Mouse (Mus musculus): ENCODE data around the gene Gal. TPM values are rescaled to one million over a fixed set of nuclear protein-coding genes. Genes with fewer than 3 reads are reported as not detected.

Gal gene
- polyA plus RNA-seq, 1 experiment from 2014 or later, result not detected

DNA sequence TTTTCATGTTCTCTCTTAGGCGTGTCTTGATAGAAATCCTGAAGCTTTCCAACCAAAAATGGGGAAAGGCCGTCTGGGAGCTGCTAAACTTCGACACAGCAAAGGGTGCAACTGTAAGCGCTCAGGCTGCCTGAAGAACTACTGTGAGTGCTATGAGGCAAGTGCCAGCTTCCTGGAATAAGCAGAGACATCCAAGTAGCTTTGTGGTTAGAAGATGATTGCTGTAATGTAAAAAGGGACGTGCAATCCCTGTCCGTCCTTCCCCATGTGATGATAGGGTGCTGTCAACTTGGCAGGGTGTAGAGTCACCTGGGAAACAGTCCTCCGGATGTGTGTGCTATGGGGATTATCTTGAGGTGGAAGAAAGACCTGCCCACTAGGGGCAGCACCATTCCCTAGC, 10.3 kb downstream of the Gal start:
- Histone ChIP-seq H3K27ac (ENCODE audit: low read depth) (no peak overlapping the region), H3K9me3 (ENCODE audit: low read length) (no peaks in the 10 kb centered on the region), H3K9ac (replicated peaks) (no peak overlapping the region), H3K4me2 (ENCODE audit: low read depth, low read length) (no peak overlapping the region), H3K4me1 (ENCODE audit: insufficient read depth) (no peaks in the 10 kb centered on the region), H3K36me3 (replicated peaks; ENCODE audit: insufficient read depth, low read length) (no peaks in the 10 kb centered on the region), H3K4me3 (ENCODE audit: low read depth, low read length) (no peak overlapping the region), H3K27me3 (ENCODE audit: insufficient read depth, low read length) (no peaks in the 10 kb centered on the region)
- 59% methylated on average over 7 of the region's 7 CpGs for WGBS (ENCODE audit: insufficient replicate concordance)
- ATAC-seq (no peak), DNase-seq (no peak)
- 0 out of 2 replicates have a peak, but pooled peaks have one; percentile 9 for TF ChIP-seq CTCF (IDR thresholded peaks at IDR 0.05; ENCODE audit: low read depth)
- no peak for TF ChIP-seq EP300 (IDR thresholded peaks at IDR 0.05; ENCODE audit: low read depth)

- H3K4me3 ChIP-seq (ENCODE audit: low read depth, low read length), result no peak overlapping the region
- no peaks in the 10 kb centered on the region for H3K27me3 ChIP-seq (ENCODE audit: insufficient read depth, low read length)
- no peak for TF ChIP-seq EP300 (IDR thresholded peaks at IDR 0.05; ENCODE audit: low read depth)
- TF ChIP-seq CTCF (IDR thresholded peaks at IDR 0.05; ENCODE audit: low read depth), result no peak
- H3K27ac ChIP-seq (ENCODE audit: low read depth), result no peak overlapping the region
- H3K9ac ChIP-seq (replicated peaks), result no peak overlapping the region
- no peak for DNase-seq
- no peaks in the 10 kb centered on the region for H3K9me3 ChIP-seq (ENCODE audit: low read length)
- ATAC-seq, result no peak
- no peak overlapping the region for H3K4me2 ChIP-seq (ENCODE audit: low read depth, low read length)
- 69% methylated on average over 6 of the region's 6 CpGs for WGBS (ENCODE audit: insufficient replicate concordance)
- H3K4me1 ChIP-seq (ENCODE audit: insufficient read depth), result no peaks in the 10 kb centered on the region
- no peaks in the 10 kb centered on the region for H3K36me3 ChIP-seq (replicated peaks; ENCODE audit: insufficient read depth, low read length)
Measured at GRCm38 (mm10) chr19:3402390-3402789, 12.0 kb downstream of the Gal start.

DNA sequence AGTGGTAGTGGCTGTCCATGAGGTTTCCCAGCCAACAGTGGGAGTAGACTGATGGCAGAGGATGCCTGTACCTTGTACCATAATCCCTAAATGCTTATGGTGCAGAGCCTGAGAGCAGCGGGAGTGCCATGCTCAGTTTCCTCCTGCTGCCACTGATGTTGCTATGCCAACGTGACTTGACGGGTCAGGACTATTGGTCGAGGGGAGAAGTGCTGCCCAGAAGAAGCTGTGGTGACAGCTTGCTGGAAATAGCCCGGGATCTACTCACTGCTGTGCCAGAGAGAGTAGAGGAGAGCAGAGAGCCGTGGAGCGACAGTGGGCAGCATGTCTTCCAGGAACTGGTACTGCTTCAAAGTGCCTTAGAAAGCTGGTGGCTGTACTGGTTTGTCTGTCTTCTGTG, 12.4 kb downstream of the Gal start:
- no peaks in the 10 kb centered on the region for H3K9me3 ChIP-seq (ENCODE audit: low read length)
- TF ChIP-seq EP300 (IDR thresholded peaks at IDR 0.05; ENCODE audit: low read depth) (no peak), CTCF (IDR thresholded peaks at IDR 0.05; ENCODE audit: low read depth) (no peak)
- 46% methylated on average over 7 of the region's 7 CpGs for WGBS (ENCODE audit: insufficient replicate concordance)
- DNase-seq (no peak), ATAC-seq (no peak)
- H3K4me3 ChIP-seq (ENCODE audit: low read depth, low read length), result no peak overlapping the region
- H3K9ac ChIP-seq (replicated peaks), result no peak overlapping the region
- H3K4me2 ChIP-seq (ENCODE audit: low read depth, low read length), result no peak overlapping the region
- H3K4me1 ChIP-seq (ENCODE audit: insufficient read depth), result no peaks in the 10 kb centered on the region
- no peaks in the 10 kb centered on the region for H3K36me3 ChIP-seq (replicated peaks; ENCODE audit: insufficient read depth, low read length)
- no peaks in the 10 kb centered on the region for H3K27me3 ChIP-seq (ENCODE audit: insufficient read depth, low read length)
- no peak overlapping the region for H3K27ac ChIP-seq (ENCODE audit: low read depth)

GRCm38 (mm10) chr19:3401504-3401903, 12.8 kb downstream of the Gal start:
- no peak for TF ChIP-seq CTCF (IDR thresholded peaks at IDR 0.05; ENCODE audit: low read depth)
- TF ChIP-seq EP300 (IDR thresholded peaks at IDR 0.05; ENCODE audit: low read depth), result no peak
- Histone ChIP-seq H3K4me3 (ENCODE audit: low read depth, low read length) (no peak overlapping the region), H3K36me3 (replicated peaks; ENCODE audit: insufficient read depth, low read length) (no peaks in the 10 kb centered on the region), H3K4me2 (ENCODE audit: low read depth, low read length) (no peak overlapping the region), H3K27ac (ENCODE audit: low read depth) (no peak overlapping the region), H3K27me3 (ENCODE audit: insufficient read depth, low read length) (no peaks in the 10 kb centered on the region), H3K9ac (replicated peaks) (no peak overlapping the region), H3K9me3 (ENCODE audit: low read length) (no peaks in the 10 kb centered on the region), H3K4me1 (ENCODE audit: insufficient read depth) (no peaks in the 10 kb centered on the region)
- ATAC-seq (no peak), DNase-seq (no peak)
- WGBS (ENCODE audit: insufficient replicate concordance), result 69% methylated on average over 7 of the region's 7 CpGs

DNA sequence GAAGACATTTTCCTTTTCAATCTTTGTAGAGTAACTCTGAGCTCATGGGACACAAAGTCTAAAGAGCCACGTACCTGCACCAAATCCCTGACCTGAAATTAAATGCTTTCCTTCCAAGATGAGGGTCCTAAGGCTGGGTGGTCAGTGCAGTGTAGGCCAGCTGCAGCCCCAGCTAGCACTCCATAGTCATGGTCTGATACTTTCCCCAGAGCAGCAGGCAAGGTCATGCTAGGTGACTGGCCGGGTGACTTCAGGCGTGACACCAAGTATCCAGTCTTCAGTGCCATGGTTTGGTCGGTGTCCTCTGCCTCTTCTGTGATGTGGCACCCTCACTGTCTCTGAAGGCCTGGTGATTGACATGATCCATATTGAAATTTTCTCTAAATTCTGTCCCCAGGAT, 14.3 kb downstream of the Gal start:
- H3K27ac ChIP-seq (ENCODE audit: low read depth), result no peak overlapping the region
- 80% methylated on average over 4 of the region's 4 CpGs for WGBS (ENCODE audit: insufficient replicate concordance)
- no peaks in the 10 kb centered on the region for H3K36me3 ChIP-seq (replicated peaks; ENCODE audit: insufficient read depth, low read length)
- no peaks in the 10 kb centered on the region for H3K9me3 ChIP-seq (ENCODE audit: low read length)
- H3K9ac ChIP-seq (replicated peaks), result no peak overlapping the region
- no peak for ATAC-seq
- TF ChIP-seq EP300 (IDR thresholded peaks at IDR 0.05; ENCODE audit: low read depth) (no peak), CTCF (IDR thresholded peaks at IDR 0.05; ENCODE audit: low read depth) (no peak)
- H3K4me1 ChIP-seq (ENCODE audit: insufficient read depth), result no peaks in the 10 kb centered on the region
- H3K27me3 ChIP-seq (ENCODE audit: insufficient read depth, low read length), result no peaks in the 10 kb centered on the region
- H3K4me2 ChIP-seq (ENCODE audit: low read depth, low read length), result no peak overlapping the region
- H3K4me3 ChIP-seq (ENCODE audit: low read depth, low read length), result no peak overlapping the region
- DNase-seq, result no peak

GRCm38 (mm10) chr19:3394216-3394615, 20.1 kb downstream of the Gal start:
- Histone ChIP-seq H3K9ac (replicated peaks) (no peak overlapping the region), H3K4me2 (ENCODE audit: low read depth, low read length) (no peak overlapping the region), H3K9me3 (ENCODE audit: low read length) (peaks cover 4% of the 10 kb centered on the region), H3K4me1 (ENCODE audit: insufficient read depth) (0 out of 2 replicates have a peak, but pooled peaks cover 2% of the 10 kb centered on the region), H3K4me3 (ENCODE audit: low read depth, low read length) (no peak overlapping the region), H3K27ac (ENCODE audit: low read depth) (no peak overlapping the region), H3K36me3 (replicated peaks; ENCODE audit: insufficient read depth, low read length) (no peaks in the 10 kb centered on the region), H3K27me3 (ENCODE audit: insufficient read depth, low read length) (no peaks in the 10 kb centered on the region)
- no peak for DNase-seq
- WGBS (ENCODE audit: insufficient replicate concordance), result 76% methylated on average over 3 of the region's 3 CpGs
- TF ChIP-seq EP300 (IDR thresholded peaks at IDR 0.05; ENCODE audit: low read depth) (no peak), CTCF (IDR thresholded peaks at IDR 0.05; ENCODE audit: low read depth) (no peak)
- no peak for ATAC-seq

DNA sequence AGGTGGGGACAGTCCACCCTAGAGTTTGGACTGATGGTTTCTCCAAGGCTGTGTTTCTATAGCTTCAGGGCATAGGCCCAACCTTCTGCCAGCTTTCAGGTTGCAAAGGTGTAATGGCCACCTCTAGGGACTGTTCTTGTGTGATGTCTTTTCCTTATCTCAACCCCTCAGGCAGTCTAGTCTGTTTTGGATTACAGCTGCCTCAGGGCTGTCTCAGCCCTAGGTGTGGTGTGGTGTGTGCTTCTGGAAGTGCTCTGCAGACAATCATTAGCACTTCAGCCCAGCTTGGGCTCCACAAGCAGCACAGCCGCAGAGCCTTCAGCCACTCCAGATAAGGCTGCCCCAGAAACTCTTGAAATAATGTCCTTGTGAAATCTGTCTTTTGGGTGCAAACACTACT, 22.0 kb downstream of the Gal start:
- WGBS (ENCODE audit: insufficient replicate concordance), result 53% methylated on average over 1 of the region's 1 CpGs
- Histone ChIP-seq H3K27me3 (ENCODE audit: insufficient read depth, low read length) (no peaks in the 10 kb centered on the region), H3K36me3 (replicated peaks; ENCODE audit: insufficient read depth, low read length) (no peaks in the 10 kb centered on the region), H3K4me3 (ENCODE audit: low read depth, low read length) (no peak overlapping the region), H3K9ac (replicated peaks) (no peak overlapping the region), H3K4me1 (ENCODE audit: insufficient read depth) (peaks cover 8% of the 10 kb centered on the region; the same call in 1 of the 2 replicates), H3K4me2 (ENCODE audit: low read depth, low read length) (no peak overlapping the region), H3K9me3 (ENCODE audit: low read length) (peaks cover 4% of the 10 kb centered on the region), H3K27ac (ENCODE audit: low read depth) (no peak overlapping the region)
- TF ChIP-seq EP300 (IDR thresholded peaks at IDR 0.05; ENCODE audit: low read depth) (no peak), CTCF (IDR thresholded peaks at IDR 0.05; ENCODE audit: low read depth) (no peak)
- ATAC-seq (no peak), DNase-seq (no peak)

Measured in liver, postnatal 0 days (tissue).